Mouse (Mus musculus) layer of hippocampus, postnatal 10 days (tissue): Measurements from ENCODE around the gene Pappa. TPM values are rescaled to one million over a fixed set of nuclear protein-coding genes. Genes with fewer than 3 reads are reported as not detected.

Experiments
- DNase-seq, 2 experiments: peaks; one replicate each; pipeline ENCODE4 v3.0.0; 2021; ENCODE audit warnings: low spot score in 2 of 2
- total RNA-seq, 2 experiments: library from RNA; stranded (reverse); gene quantifications; 2 replicates each; pipeline ENCODE4 v1.2.3; 2021

Gene Pappa
- total RNA-seq, 2 experiments from 2014 or later = 1.1 to 1.3 TPM

- no peak for DNase-seq
These were observed 198.0 kb downstream of the Pappa start for GRCm38 (mm10) chr4:65321959-65322358.

DNA sequence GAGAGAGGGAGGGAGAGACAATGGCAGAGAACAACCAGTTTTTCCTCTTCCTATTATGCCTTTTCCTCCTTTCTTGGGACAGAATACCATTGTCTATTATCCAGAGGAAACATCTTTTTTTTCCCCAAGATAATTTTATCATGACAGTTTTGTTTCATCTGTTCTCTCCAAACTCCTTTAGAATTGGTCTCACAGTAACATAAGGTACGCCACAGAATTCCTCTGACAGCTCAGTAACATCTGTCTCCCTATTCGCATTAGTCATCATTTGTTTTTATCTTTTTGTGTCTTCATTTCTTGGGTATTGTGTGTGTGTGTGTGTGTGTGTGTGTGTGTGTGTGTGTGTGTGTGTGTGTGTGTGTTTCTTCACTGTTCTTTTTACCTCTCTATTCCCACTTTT, 201.8 kb downstream of the Pappa start:
- DNase-seq = no peak

DNA sequence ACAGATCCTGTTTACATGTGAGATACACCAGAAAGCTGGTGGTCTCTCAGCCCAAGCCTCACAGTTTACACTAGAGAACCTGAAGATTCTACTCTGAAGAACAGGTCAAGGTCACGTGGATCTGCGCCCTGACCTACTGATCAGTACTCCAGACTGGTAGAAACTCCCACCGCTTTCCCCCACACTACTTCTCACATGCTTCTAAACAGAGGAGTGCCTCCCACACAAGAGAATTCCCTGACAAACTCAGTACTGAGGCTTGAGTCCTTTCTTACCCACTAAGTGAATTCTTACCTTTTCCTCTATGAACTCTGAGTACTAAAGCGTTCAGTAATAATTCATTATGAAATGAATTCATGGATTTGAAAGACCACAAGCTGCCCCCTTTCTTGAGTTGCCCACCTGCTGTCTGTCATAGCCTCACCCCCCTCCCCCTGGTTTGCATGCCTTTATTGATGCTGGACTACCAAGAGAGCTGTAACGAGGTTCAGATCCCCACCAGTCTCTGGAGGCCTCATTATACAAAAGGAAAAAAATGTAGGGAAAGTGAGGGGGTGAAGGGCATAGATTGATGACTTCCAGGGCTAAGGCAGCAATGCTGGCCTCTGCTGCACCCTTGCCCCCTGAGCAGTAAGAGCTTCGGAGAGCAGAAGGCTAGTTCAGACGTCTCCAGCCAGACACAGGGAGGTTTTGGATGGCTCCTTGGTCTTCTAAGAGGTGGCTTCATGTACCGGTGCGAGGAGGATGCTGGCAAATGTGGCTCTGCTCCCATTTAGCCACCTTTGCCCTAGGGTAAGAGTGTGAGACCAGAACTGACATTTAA, 204.7 kb downstream of the Pappa start:
- DNase-seq = no peak

- DNase-seq = no peak
These were observed 209.7 kb downstream of the Pappa start for GRCm38 (mm10) chr4:65333718-65334117.

GRCm38 (mm10) chr4:65341766-65342165, 217.8 kb downstream of the Pappa start:
- no peak for DNase-seq

- DNase-seq = no peak
These were observed 226.5 kb downstream of the Pappa start for GRCm38 (mm10) chr4:65350521-65350920.

GRCm38 (mm10) chr4:65354580-65354979, 230.6 kb downstream of the Pappa start:
- no peak for DNase-seq

- DNase-seq = no peak
These were observed 243.2 kb downstream of the Pappa start for GRCm38 (mm10) chr4:65367135-65367534.

DNA sequence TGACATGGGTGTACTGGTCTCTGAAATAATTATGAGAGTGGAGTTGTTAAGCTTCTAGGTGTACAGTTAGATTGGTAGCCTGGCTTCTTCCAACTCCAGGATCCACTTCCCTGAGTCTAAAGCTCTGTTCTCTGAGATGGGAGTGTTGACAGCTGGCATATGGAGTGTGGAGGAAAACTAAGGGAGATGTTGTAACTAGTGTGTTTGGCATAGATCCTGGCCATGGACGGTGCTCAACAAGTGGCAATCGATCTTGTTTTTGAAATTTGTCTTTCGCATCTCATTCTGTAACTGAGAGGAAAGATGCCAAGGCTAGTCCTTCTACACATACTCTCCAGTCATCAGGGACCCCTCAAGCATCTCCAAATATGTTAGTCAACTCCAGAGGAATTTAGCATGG, 248.8 kb downstream of the Pappa start:
- DNase-seq = no peak

DNA sequence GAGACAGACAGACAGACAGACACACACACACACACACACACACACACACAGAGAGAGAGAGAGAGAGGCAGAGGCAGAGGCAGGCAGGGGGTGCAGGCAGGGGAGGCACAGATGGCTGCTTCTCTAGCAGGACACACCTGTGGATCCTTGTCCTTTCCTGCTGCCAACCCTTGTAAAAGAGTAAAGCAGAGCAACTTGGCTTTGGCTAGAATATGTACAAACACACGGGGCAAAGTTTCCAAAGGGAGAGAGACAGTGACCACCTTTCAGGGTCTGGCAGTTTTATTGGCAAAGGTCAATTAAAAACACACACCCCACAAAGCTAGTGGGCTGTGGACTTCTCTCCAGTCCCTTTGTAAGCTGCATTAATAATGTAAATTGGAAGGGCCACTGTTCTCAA, 249.9 kb downstream of the Pappa start:
- no peak for DNase-seq

DNA sequence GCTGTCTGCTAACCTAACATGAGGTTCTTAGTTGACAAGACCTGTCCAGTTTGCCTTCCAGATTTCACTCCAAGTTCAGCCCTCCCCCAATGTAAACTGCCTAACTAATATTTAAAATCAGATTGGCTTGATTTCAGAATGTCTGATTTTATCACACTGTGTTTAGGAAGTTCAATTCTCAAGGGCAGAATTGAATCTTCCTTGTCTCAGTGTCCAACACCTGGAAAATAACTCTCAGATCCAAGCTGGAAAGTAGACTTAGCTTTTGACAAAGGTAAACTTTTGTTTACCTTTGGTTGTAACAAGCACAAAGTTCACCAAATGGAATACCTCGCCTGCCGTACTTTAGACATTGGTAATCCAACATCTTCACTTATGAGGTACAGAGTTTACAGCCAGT, 252.6 kb downstream of the Pappa start:
- DNase-seq = no peak

DNA sequence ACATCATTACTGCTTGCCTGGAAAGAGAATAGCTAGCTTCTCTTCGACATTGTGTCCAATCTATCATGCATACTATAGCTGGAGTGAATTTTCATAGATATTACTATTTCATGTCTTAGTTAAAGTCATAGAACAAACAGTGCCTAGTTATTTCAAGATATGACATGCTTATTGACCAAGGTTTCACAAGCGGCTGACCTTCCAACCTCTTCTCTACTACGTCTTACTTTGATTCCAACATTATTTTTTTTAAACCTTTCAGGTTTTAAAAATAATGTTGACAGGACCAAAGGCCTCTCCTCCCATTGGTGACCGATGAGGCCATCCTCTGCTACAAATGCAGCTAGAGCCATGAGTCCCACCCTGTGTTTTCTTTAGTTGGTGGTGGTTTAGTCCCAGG, 255.5 kb downstream of the Pappa start:
- no peak for DNase-seq

GRCm38 (mm10) chr4:65383070-65383469, 259.1 kb downstream of the Pappa start:
- DNase-seq = no peak

- DNase-seq = no peak
These were observed 267.0 kb downstream of the Pappa start for GRCm38 (mm10) chr4:65391001-65391400.

GRCm38 (mm10) chr4:65396806-65397205, 272.8 kb downstream of the Pappa start:
- no peak for DNase-seq

DNA sequence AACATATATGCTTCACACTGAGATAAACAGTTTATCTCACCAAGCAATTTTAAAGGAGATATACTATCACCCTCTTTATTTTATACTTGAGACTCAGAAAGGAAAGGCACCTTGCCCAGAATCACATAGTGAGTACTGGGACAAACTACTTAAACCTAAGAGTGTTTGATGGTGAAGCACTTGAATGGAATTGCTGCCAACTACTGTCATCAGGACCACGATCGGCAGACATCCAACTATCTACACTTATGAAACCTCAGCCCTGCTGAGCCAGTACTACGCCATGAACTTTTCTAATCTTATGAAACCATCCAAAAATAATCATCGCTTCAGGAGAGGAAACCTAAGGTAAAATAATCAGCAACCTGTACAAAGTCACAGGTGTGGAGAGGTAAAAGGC, 275.5 kb downstream of the Pappa start:
- DNase-seq = no peak

GRCm38 (mm10) chr4:65402286-65402685, 278.3 kb downstream of the Pappa start:
- DNase-seq = no peak

DNA sequence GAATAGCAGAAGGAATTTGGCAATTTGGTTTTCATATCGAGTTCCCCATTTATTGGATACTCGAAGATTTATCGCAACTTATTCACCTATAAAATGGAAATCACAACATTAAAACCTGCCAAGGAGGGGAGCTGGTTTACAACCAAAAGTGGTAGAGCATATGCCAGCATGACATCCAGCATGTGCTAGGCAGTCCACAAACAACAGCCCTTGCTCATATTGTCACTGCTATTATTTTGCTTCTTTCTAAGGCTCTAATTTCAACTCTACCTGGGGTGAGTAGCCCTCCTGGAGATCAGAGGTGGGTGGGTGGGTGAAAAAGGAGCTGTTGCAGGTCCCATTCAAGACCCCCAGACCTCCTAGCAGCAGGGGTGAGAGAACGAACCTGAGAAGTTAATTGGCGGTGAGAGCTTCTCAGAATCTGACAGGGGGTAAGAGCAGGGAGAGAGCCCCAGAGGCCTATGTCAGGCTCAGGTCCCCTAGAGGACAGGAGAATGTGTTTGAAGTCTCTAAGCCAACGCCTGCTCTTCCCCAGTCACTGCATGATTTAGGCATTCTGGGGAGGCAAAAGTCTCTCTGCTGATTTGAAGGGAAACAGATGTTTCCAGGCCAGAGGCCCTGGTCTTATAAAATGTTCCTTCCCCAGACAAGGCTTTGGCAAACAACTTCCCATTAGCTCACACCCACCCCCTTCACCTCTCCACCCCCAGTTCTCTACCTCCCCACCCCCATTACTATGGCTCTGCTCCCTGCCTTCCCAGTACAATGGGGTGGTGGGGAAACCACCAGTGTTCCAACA, 279.1 kb downstream of the Pappa start:
- no peak for DNase-seq
